Mouse (Mus musculus) intestine, embryonic 16.5 days (tissue): ENCODE data around the gene Mtcl1. TPM values are rescaled to one million over a fixed set of nuclear protein-coding genes. Genes with fewer than 3 reads are reported as not detected.

ENCODE experiments used
- ATAC-seq: fragments of 200-750 bp; cut with Nextera tagmentation; 2 replicates; pipeline ENCODE4 v1.8.0; 2017; ENCODE audit warnings: moderate TSS enrichment, moderate library complexity
- H3K27ac ChIP-seq: fragments of 300-500 bp; sonication (generic); 2 replicates; pipeline ENCODE4 v1.5.1; 2014; ENCODE audit warnings: mild to moderate bottlenecking, low read length
- H3K27me3 ChIP-seq: fragments of 300-500 bp; sonication (generic); replicated peaks from 2 replicates; pipeline ENCODE4 v1.6.1; 2014; ENCODE audit warnings: low read length, control low read depth, mixed read lengths; ENCODE audit not compliant: control insufficient read depth, insufficient read depth
- H3K36me3 ChIP-seq: fragments of 300-500 bp; sonication (generic); 2 replicates; pipeline ENCODE4 v1.6.1; 2014; ENCODE audit warnings: low read length, control low read depth; ENCODE audit not compliant: control insufficient read depth, insufficient read depth
- H3K4me1 ChIP-seq: fragments of 300-500 bp; sonication (generic); 2 replicates; pipeline ENCODE4 v1.6.1; 2014; ENCODE audit warnings: low read length, control low read depth, mixed read lengths; ENCODE audit not compliant: control insufficient read depth, insufficient read depth
- H3K4me2 ChIP-seq: fragments of 300-500 bp; sonication (generic); 2 replicates; pipeline ENCODE4 v1.6.1; 2014; ENCODE audit warnings: low read depth, low read length, control low read depth
- H3K4me3 ChIP-seq: fragments of 300-500 bp; sonication (generic); 2 replicates; pipeline ENCODE4 v1.5.1; 2014; ENCODE audit warnings: mild to moderate bottlenecking, low read length
- H3K9ac ChIP-seq: fragments of 300-500 bp; sonication (generic); 2 replicates; pipeline ENCODE4 v1.6.1; 2014; ENCODE audit warnings: low read depth, low read length
- H3K9me3 ChIP-seq: fragments of 300-500 bp; sonication (generic); 2 replicates; pipeline ENCODE4 v1.6.1; 2016; ENCODE audit warnings: low read length, control low read depth; ENCODE audit not compliant: control insufficient read depth
- WGBS: fragments of 180-500 bp; shearing (Covaris S2); extraction: QIAGEN DNeasy Blood & Tissue Kit; methylation state at CpG from one replicate; pipeline ENCODE4 v1.1.7; 2014; 5-methylcytosine and 5-hydroxymethylcytosine counted together
- polyA plus RNA-seq: library from polyadenylated mRNA; unstranded; fragments of >200 nt; fragmentation: Nextera tagmentation; extraction: Ambion mirVana; gene quantifications from 2 replicates; pipeline ENCODE4 v1.2.1, GENCODE M21; 2015

Mtcl1 gene
- polyA plus RNA-seq, 1 experiment from 2014 or later, result 4.1 TPM

DNA sequence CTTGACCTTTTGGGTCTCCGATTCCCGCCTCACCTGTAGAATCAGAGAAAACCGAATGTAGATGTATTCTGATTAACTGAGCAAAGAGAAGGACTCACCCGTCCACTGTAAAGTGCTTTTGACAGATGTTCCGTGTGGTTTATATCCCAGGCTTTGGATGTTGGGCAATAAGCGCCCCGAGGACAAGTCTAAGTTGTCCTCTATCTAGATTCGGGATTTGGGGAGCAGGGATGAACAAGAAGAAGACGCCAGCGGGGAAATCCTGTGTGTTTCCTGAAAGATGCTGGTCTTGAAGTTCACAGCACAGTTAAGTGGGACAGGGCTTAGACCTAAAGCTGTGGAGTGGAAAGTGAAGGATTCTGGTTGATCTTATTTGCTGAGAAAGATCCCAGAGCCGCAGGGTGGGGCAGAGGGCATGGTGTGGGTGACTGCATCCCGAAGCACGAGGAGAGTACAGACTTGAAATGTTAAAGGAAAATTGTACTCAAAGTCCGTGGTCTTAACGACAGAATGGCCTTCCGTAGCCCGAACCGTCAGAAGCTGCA is 1.0 kb upstream of the Mtcl1 start:
- peaks cover 14% of the 10 kb centered on the region for H3K4me1 ChIP-seq
- WGBS, result 5% methylated on average over 18 of the region's 18 CpGs
- H3K27ac ChIP-seq, result no peak overlapping the region
- peak overlapping the region; percentile 76 for H3K4me3 ChIP-seq
- H3K9ac ChIP-seq, result peak overlapping the region; percentile 76; the same call in 1 of the 2 replicates
- no peaks in the 10 kb centered on the region for H3K9me3 ChIP-seq
- peak overlapping the region; percentile 99 for H3K4me2 ChIP-seq
- ATAC-seq, result no peak
- no peaks in the 10 kb centered on the region for H3K36me3 ChIP-seq
- H3K27me3 ChIP-seq, result peaks cover 45% of the 10 kb centered on the region

DNA sequence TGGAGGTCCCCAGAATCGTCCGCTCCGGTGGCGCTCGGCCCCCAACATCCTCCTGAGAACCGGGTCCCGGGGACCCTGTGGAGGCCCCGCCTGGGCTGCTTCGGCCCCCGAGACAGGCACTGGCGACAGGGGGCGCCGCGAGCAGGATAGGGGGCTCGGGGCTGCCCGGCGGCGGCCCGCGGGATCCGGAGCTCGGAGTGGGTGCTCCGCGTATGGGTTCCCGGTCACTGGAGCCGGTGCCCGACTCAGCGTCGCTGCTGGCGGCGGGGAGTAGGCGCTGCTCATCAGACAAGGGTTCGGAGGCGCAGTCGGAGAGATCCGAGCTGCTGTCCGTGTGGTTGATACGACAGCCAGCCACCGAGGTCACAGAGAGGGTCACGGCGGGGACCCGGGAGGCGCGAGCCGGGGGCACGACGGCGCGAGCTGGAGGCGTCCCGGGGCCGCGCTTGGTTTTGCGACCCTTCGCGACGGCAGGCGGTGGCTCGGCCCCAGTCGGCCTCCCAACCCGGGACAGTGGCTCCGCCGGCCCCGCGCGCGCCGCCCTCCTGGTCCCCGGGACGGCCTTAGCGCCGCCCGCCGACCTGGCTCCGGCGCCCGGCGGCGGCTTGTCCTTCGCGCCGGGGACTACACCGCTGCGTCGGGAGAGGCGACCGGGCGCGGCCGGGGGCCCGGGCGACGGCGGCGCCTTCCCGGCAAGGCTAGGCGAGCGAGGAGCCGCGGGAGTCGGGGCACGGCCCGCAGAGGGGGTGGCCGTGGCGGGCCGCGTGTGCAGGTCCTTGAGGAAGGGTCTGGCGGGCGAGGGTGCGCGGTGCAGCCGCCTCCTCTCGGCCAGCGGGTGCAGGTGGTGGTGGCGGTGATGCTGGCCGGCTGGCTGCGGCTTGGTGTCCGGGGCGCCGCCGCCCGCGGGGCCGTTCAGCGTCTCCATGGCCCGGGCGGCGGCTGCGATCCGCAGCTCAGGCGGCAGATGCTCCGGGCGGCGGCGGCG is 837 bp downstream of the Mtcl1 start:
- H3K9me3 ChIP-seq, result no peaks in the 10 kb centered on the region
- H3K4me3 ChIP-seq, result peak overlapping the region; percentile 76
- peaks cover 45% of the 10 kb centered on the region for H3K27me3 ChIP-seq
- ATAC-seq, result peak; percentile 38
- H3K27ac ChIP-seq, result peak overlapping the region; percentile 54
- H3K4me2 ChIP-seq, result peak overlapping the region; percentile 99
- peaks cover 18% of the 10 kb centered on the region for H3K4me1 ChIP-seq
- peak overlapping the region; percentile 76 for H3K9ac ChIP-seq
- WGBS, result under 1% methylated on average over 116 of the region's 136 CpGs
- H3K36me3 ChIP-seq, result no peaks in the 10 kb centered on the region

GRCm38 (mm10) chr17:66447978-66448377 is 1.6 kb downstream of the Mtcl1 start:
- no peaks in the 10 kb centered on the region for H3K36me3 ChIP-seq
- ATAC-seq, result no peak
- peak overlapping the region; percentile 76 for H3K9ac ChIP-seq
- H3K9me3 ChIP-seq, result no peaks in the 10 kb centered on the region
- peak overlapping the region; percentile 76 for H3K4me3 ChIP-seq
- peaks cover 18% of the 10 kb centered on the region for H3K4me1 ChIP-seq
- H3K27me3 ChIP-seq, result peaks cover 45% of the 10 kb centered on the region
- peak overlapping the region; percentile 99 for H3K4me2 ChIP-seq
- WGBS, result 4% methylated on average over 13 of the region's 13 CpGs
- no peak overlapping the region for H3K27ac ChIP-seq

DNA sequence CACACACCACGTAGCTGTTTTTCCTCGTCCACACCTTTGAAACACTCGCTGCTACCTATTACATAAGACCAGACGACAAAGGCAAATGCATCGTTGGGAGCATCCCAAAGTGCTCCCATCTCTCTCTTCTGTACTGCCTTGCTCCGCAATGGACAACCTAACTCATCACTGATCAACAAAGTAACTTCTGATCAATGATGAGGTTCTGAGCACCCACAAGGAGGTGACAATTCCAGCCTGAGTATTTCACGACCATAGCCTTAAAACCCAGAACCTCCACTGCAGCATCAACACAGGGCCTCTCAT is 2.6 kb downstream of the Mtcl1 start:
- H3K9ac ChIP-seq, result peak overlapping the region; percentile 9; the same call in 1 of the 2 replicates

GRCm38 (mm10) chr17:66446196-66447006 is 3.1 kb downstream of the Mtcl1 start:
- 57% methylated on average over 7 of the region's 7 CpGs for WGBS
- Histone ChIP-seq H3K4me3 (peak overlapping the region; percentile 76), H3K9ac (peak overlapping the region; percentile 9; the same call in 1 of the 2 replicates), H3K4me1 (peaks cover 18% of the 10 kb centered on the region), H3K4me2 (peak overlapping the region; percentile 99), H3K36me3 (no peaks in the 10 kb centered on the region), H3K27me3 (peaks cover 40% of the 10 kb centered on the region), H3K9me3 (no peaks in the 10 kb centered on the region), H3K27ac (no peak overlapping the region)
- ATAC-seq, result no peak

More for the DNA sequence above, 2.6 kb downstream of the Mtcl1 start:
- Histone ChIP-seq H3K4me1 (peaks cover 18% of the 10 kb centered on the region), H3K27me3 (peaks cover 42% of the 10 kb centered on the region), H3K9me3 (no peaks in the 10 kb centered on the region), H3K27ac (no peak overlapping the region), H3K36me3 (no peaks in the 10 kb centered on the region), H3K4me2 (peak overlapping the region; percentile 99), H3K4me3 (peak overlapping the region; percentile 76)
- ATAC-seq, result no peak
- 61% methylated on average over 7 of the region's 7 CpGs for WGBS

DNA sequence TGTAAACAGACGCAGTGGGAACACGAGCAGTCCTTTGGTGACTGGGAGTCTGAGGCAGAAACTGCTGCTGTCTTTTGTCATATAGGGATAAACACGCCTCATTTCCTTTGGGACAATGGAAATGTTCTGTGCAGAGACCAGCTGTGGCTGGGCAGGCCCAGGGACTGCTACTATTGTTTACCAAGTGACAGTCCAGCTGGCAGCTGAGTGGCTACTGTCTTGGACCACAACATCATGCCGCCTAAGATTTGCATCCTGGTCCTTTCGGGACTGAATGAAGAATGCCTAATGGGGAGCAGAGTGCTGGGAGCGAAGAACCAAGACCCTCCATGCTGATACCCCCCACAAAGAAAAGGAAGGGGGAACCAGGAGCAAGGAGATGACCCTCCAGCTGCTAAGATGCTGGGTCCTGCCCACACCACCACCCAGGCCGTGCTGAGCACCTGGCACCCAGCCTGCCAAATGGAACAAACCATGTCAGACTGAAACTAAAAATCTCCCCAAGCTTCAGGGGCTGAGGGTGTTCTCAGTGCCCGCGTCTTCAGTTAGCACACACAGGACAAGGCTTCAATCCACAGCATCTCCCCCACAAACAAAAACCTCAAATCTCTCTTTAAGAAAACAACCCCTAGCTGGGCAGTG is 5.4 kb downstream of the Mtcl1 start:
- H3K4me2 ChIP-seq, result no peak overlapping the region
- WGBS, result 55% methylated on average over 9 of the region's 9 CpGs
- ATAC-seq, result no peak
- H3K4me1 ChIP-seq, result peaks cover 11% of the 10 kb centered on the region
- no peak overlapping the region for H3K27ac ChIP-seq
- H3K36me3 ChIP-seq, result no peaks in the 10 kb centered on the region
- no peak overlapping the region for H3K4me3 ChIP-seq
- peaks cover 22% of the 10 kb centered on the region for H3K27me3 ChIP-seq
- H3K9me3 ChIP-seq, result no peaks in the 10 kb centered on the region
- H3K9ac ChIP-seq, result no peak overlapping the region

DNA sequence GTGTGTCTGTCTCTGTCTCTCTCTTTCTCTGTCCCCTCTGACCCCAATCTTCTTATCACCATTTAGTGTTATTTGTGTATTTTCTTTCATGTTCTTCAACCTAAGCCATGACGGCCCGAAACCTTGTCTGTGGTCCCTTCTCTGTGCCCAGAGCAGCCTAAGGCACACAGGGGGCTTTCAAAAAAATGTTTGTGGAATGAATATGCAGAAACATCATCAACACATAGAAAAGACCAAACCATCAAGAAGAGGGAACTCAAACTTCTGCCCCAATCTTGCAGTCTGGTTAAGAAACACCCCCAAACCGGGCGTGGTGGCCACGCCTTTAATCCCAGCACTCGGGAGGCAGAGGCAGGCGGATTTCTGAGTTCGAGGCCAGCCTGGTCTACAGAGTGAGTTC is 9.7 kb downstream of the Mtcl1 start:
- Histone ChIP-seq H3K27ac (no peak overlapping the region), H3K4me3 (no peak overlapping the region), H3K9me3 (no peaks in the 10 kb centered on the region), H3K27me3 (no peaks in the 10 kb centered on the region), H3K36me3 (no peaks in the 10 kb centered on the region), H3K9ac (no peak overlapping the region), H3K4me2 (no peak overlapping the region), H3K4me1 (peaks cover 5% of the 10 kb centered on the region)
- no peak for ATAC-seq
- 79% methylated on average over 8 of the region's 8 CpGs for WGBS

GRCm38 (mm10) chr17:66439051-66439753 is 10.3 kb downstream of the Mtcl1 start:
- no peak for ATAC-seq
- Histone ChIP-seq H3K9ac (no peak overlapping the region), H3K4me1 (peaks cover 4% of the 10 kb centered on the region), H3K36me3 (no peaks in the 10 kb centered on the region), H3K4me3 (no peak overlapping the region), H3K27me3 (no peaks in the 10 kb centered on the region), H3K9me3 (no peaks in the 10 kb centered on the region), H3K4me2 (no peak overlapping the region), H3K27ac (no peak overlapping the region)
- 41% methylated on average over 11 of the region's 11 CpGs for WGBS
